Mouse (Mus musculus): ENCODE measurements around the gene Shcbp1l.

DNA sequence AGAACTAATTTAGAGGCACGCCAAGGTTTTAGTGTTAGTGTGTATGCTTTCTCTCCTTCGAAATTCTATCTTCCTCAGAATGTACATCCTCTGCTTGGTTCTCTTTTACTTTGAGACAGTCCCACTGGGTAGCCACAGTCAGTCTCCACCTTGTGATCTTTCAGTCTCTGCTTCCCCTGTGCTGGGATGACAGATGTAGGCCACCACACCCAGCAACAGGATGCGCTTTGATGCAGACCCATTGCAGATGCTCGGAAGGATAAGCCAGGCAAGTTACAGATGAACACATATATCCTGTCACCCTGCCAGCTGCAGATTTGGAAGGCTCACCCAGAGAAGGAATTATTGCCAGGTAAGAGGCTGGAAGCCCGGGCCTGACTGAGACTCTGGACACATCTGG is 45.1 kb upstream of the Shcbp1l start:
- TF ChIP-seq POLR2A (IDR thresholded peaks at IDR 0.05; ENCODE audit: insufficient read depth, low read depth, low read length) (no peak), CTCF (IDR thresholded peaks at IDR 0.05; ENCODE audit: insufficient read depth, low read depth, low read length) (no peak)
